18 mouse cellular contexts compared by ENCODE assay signal in the genomic region with DNA sequence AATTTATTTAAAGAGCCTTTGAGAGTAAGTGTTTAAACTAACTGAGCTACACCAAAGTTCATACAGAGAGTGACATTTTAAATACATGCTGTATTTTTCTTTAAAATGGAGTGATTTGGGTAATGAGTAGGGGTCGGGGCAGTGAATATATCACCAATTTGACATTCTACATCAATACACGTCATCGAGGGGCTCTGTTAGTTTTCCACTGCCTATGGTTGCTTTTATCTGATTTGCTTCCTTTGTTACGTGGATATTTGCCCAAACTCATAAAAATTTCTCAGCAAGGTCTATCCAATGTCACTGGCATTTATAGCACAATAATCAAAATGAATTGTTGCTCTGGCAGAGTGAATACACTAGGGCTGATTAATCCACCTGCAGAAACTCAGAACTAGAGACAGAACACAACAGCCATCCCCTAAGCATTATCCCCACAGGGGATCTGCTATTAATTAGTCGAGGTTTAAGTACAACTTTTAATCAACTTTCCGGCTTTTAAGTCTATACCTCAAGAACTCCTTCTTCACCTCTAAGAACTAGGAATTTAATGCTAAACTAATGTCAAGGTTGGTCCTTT.
"Had no signal": no experiment of that assay in that cellular context is flagged by ENCODE, and none has a peak within 500 bp of the region (broad histone marks: within the 10 kb centered on the region; RNA-seq: fewer than 3 reads in every experiment).

No protein-coding gene starts in this region.

- ATAC-seq: midbrain, embryonic 16.5 days had no signal

- H3K36me3 ChIP-seq: midbrain, embryonic 10.5 days; midbrain, embryonic 12.5 days; neural tube, embryonic 13.5 days had no signal

- H3K9me3 ChIP-seq: midbrain, embryonic 10.5 days; midbrain, embryonic 12.5 days had no signal

- DNase-seq: lung, adult 18-20 months; lung, embryonic 14.5 days; lung, postnatal 10 days; lung, postnatal 4 days; midbrain, embryonic 14.5 days; retina, postnatal 1 day; right cerebral cortex, adult 18-20 months; right cerebral cortex, postnatal 25 days; right cerebral cortex, postnatal 4 days; spleen, adult 18-20 months; thymus, adult 18-20 months; thymus, postnatal 14 days; thymus, postnatal 36 days had no signal

- H3K27ac ChIP-seq: midbrain, embryonic 10.5 days; midbrain, embryonic 12.5 days; neural tube, embryonic 13.5 days had no signal

- H3K27me3 ChIP-seq: midbrain, embryonic 12.5 days; neural tube, embryonic 13.5 days had no signal

- H3K9ac ChIP-seq: lung, embryonic 14.5 days; midbrain, embryonic 12.5 days; neural tube, embryonic 13.5 days had no signal

- H3K4me2 ChIP-seq: lung, embryonic 14.5 days; midbrain, embryonic 12.5 days; neural tube, embryonic 13.5 days had no signal

- H3K4me3 ChIP-seq: midbrain, embryonic 10.5 days; midbrain, embryonic 12.5 days; myocyte; neural tube, embryonic 13.5 days had no signal

- H3K4me1 ChIP-seq: midbrain, embryonic 10.5 days; midbrain, embryonic 12.5 days; neural tube, embryonic 13.5 days had no signal
